Mouse (Mus musculus): Measurements from ENCODE around the gene Fam120a.
A peak's percentile ranks its signal among the peaks of the same experiment; 100 is the strongest.

The Fam120a gene

DNA sequence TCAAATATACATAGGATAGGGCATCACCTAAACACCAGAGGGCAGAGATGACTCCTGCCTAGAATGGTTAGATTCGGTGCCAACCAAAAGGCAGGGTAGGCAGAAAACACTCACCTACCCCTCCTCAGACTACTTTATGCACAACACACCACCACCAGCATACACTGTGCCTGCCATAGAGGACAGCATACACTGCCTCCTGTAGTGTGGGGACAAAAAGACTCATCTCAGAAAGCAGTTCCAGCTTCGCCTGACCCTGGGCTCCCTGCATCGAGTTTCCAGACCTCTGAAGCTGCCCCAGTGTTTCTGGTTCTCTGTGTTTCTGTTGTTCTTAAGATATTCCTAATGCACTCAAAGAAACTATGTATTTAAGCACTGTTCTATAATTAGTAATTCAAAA is 54.7 kb downstream of the Fam120a start:
- no peak for DNase-seq (ENCODE audit: low read depth, low spot score)

DNA sequence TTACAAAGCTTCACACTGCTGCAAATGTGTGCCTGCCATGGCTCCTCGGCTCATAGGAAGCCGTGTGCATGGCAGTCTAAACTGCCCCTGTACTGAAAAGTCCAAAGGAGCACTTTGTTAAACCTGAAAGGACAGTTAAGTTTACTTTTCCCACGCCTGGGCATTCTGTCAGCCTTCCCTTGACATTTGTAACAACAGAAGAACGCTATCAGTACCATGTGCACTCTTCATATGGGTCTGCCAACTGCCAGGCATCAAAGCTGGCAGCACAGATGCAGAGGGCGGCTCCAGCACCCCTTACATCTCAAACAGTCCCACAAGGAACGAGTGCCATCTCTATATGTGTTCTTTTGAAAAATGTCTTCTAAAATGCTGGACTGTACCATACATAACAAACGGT is 56.4 kb downstream of the Fam120a start:
- DNase-seq (ENCODE audit: low read depth, low spot score), result no peak

DNA sequence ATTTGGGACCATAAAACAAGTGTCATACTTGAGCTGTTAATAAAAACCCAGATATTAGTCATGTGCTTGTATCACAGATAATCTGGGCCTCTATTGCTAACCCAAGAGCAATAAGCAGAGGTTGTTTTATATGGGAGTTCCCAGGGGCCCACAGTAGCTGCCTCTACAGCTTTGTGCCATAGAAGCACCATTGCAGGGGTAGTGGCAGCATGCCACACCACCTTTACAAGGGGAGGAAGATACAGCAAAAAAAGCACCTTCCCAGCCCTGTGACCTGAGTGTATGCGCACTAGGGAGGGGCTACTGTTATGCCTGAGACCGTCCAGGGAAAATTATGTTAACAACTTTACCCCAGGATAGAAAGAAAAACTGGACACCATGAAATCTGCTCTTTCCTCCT is 62.4 kb downstream of the Fam120a start:
- no peak for DNase-seq (ENCODE audit: low read depth, low spot score)

DNA sequence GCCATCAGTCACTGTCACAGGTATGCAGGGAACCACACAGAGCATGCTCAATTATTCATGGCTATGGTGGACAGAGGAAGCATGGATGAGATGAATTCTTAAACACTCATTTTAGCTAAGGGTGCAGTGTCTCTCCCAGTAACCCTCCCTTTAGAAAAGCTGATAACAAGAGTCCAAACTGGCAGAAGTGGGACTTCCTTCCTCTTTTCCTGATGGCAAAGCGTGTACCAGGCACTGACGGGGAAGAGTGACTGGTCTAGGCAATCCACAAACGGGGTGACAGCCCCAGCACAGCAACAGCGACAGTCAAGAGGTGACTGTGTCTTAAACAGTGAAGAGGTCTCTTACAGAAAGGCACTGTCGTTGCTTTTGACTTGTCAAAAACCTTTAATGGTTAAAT is 72.4 kb downstream of the Fam120a start:
- no peak for DNase-seq (ENCODE audit: low read depth, low spot score)

DNA sequence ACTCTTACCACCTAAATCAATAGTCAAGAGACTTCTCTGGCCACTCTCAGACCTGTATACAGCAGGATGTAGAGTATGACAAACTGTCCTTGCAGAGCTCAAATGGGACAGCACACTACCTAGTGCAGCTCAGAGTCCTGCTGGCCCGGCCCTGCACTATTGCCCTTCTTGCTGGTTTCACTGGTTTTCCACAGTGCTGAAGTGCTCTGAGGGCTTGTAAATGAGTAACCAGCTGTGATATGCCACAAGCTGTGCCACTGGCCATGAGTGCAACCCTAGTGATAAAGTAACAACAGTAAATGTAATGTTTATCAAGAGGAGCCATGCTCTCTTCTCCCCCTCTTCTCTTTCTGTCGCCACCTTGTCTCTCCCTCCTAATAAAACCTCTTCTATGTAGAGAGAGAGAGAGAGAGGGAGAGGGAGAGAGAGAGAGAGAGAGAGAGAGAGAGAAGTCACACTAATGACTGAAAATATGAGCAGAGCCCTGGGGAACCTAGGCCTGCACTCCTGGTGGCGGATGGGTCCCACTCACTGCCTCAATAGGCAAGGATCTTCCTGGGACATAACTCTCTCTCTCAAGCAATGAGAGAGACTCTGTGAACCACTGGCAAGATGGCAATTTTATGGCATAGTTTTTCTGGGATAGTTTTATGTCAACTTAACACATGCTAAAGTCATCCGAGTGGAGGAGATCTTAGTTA is 77.4 kb downstream of the Fam120a start:
- no peak for DNase-seq (ENCODE audit: low read depth, low spot score)

DNA sequence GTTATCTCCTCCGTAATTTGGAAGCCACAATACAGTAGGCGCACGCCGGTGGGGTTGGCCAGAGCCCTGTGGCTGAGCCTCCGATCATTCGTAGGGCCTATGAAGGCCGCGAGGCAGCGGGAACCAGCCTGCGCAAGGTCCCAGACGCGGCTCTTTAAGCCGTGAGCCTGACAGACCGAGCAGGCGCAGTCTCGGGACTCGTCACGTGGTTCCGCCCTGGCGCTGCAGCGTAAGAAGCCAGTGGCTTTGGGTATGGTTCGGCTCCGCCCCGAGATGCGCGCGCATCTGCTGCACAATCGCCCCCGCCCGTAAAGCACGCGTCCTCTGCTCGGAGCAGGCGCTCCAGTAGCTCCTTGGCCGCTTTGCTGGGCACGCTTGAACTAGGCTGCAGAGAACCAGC is 89.3 kb downstream of the Fam120a start:
- peak; percentile 99 for DNase-seq (ENCODE audit: low read depth, low spot score)

DNA sequence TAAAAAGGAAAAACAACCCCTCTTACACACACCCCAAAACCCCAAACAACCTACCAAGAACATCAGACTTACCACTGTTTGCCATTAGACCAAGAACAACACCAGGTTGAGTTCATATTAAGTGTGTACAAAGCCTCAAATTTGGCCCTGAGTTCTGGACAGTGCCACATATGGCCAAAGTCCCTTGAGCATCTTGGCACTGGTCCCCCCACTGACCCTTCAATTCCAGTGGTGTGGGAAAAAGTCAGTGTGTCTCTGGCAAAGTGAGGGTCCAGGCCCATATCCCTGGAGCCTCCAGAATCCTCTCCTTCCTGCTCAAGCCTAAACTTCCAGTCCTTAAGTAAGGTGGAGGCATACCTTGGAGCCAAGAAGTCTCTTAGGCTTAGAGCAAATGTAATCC is 90.0 kb downstream of the Fam120a start:
- DNase-seq (ENCODE audit: low read depth, low spot score), result no peak

DNA sequence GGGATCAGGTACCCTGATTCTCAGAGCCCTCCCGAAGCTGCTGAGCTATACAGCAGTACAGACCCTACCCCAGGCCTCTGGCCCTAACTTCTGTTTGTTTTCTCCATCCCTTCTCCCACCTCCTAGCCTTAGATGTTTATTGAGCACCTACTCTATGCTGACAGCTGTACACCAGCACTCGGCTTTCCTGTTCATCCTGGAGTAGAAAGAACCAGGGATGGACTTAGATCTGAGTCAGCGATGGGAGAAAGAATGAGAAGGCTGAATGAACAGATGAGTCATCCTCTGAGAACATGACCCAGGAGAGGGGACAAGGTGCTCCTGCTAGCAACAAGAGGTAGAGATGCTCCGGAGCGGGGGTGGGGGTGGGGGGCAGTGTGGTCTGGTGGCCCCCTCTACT is 95.1 kb downstream of the Fam120a start:
- no peak for DNase-seq (ENCODE audit: low read depth, low spot score)

DNA sequence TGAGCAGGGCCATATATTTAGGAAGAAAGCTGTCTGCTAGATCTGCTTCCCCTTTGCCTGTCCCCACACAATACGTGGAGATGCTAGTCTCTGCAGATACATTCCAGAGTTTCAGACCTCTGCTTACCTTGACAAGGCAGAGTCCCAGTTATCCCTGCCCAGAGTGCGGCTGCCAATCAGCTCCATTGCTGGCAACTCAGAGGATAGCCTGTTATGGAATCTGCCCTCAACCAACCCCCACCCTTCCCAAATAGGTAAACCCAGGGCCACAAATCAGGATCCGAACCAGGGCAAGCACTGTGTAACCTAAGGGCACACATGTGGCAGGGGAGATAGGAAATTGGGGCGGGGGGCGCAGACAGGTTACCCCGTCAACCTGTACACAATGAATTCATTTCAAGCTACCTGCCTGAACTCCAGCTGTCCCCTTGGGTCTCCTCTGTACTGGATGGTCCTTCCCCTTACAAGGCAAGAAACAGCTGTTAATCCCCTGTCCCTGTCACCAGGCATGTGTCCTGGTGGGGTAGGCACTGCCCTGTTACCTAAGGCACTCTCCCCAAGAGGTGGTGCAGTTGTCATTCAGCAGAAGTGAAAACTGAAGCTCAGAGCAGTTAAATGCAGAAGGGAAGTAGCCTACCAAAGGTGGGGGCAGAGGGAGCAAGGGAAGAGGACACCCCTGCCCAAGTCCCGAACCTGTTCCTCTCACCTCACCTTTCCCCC is 95.8 kb downstream of the Fam120a start:
- DNase-seq (ENCODE audit: low read depth, low spot score), result peak; percentile 80

DNA sequence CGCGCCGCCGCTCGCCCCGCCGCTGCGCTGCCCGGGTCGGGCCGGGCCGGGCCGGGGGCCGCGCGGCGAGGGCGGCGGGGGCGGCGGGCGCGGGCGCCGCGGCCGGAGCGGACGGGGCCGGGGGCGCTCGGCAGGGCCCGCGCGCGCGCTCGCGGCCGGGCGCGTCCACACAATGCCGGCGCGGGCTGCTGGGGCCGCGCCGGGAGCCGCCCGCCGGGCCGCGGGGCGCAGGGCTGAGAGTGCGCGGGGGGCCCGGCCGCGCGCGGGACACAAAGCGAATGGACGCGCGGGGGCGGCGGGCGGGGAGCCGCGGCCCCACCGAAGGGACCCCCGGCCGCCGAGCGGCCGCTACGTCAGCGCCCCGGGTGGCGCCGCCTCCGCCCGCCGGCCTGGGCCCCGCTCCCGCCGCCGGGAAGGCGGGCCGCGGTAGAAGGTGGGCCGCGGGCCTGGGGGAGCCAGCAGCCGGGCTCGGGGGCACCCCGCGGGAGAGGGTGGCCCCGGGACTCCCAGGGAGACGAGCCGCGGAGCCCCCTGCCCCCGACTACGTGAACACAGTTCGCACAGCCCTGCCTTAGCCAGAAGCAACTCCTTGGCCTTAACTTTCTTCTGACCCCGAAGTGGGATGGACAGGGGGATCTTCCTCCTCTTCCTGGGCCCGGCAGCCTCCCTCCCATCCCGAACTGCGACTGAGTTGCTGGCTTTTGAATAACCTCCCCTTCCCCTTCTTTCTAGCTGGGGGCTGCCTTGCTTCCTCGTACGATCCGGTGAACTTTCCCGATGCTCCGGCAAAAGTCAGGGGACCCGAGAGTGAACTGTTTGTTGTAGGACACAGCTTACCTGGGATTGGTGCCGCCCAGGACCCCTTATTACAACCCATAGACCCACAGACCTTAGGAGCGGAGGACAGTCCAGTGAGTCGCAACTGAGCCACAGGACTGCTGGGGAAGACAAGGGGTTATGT is 96.8 kb downstream of the Fam120a start, which contains the start of gene Phf2:
TSS of gene Phf2 (minus strand) at position 349 of the 961 bp plus-strand sequence.
- peak; percentile 67 for DNase-seq (ENCODE audit: low read depth, low spot score)

DNA sequence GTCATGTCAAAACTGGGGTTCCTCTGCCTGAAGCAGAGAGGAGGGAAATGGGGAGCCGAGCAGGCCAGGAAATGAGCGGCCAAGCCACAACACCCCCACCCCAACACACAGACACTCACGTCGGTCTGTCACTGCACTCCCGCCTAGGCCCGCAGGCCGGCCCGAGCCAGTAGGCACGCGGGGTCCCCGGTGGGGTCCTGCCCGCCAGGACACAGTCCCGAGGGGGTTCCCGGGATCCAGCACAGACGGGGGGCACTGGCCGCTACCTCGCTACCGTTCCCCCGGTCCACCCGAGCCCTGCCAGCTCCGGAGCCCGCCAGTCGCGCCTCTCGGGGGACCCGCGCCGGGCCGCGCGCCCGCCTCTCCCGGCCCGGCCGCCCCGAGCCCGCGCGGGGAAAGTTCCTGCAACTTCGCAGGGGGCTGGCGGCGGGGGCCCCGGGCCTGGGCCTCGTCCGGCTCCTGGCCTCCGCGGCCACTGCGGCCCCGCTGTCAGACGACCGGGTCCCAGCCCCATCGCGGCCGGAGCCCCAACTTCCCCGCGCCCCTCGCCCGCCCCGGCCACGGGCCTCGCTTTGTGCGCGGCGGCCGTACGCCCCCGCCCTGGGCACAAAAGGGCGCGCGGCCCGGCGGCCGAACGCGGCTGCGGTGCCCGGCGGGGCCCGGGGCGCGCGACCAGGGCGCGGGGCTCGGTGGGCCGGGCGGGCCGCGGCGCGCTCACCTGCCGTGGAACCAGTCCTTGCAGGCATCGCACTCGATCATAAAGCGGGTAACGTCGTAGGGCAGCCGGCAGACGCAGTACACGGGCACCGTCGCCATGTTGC is 97.7 kb downstream of the Fam120a start:
- peak; percentile 74 for DNase-seq (ENCODE audit: low read depth, low spot score)

DNA sequence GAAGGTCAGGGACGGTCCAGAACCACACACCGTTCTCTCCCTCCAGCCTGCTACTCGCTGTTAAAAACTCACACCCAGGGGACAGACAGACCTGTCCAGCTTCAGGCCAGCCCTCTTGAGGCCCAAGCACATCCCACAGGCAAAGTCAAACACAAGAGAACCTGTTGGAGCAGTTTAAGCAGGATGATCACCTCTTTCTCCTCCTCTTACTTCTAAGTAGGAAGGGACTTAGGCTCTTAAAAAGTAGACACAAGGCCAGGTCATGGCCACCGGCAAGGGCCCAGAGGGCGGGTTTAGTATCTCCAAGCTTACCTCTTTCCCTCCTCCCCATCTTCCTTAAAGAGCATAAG is 98.2 kb downstream of the Fam120a start:
- DNase-seq (ENCODE audit: low read depth, low spot score), result no peak

DNA sequence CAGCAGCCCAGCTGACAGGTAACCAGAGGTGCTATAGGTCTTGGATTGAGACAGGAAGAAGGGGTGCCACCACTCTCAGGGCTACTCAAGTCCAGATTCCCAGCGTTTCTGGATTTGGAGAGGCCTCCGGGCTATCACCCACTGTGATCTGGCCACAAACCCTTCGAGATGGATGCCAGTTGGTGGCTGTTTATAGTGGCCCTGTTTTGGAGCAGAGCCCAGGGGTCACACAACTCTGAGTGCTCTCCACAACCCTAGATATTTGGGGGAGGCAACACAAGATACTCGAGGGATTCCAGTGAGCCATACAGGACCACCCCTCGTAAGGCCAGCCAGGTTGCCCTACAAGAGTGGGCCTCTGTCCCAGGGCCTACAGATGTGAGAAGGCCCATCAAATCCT is 98.7 kb downstream of the Fam120a start:
- DNase-seq (ENCODE audit: low read depth, low spot score), result no peak

DNA sequence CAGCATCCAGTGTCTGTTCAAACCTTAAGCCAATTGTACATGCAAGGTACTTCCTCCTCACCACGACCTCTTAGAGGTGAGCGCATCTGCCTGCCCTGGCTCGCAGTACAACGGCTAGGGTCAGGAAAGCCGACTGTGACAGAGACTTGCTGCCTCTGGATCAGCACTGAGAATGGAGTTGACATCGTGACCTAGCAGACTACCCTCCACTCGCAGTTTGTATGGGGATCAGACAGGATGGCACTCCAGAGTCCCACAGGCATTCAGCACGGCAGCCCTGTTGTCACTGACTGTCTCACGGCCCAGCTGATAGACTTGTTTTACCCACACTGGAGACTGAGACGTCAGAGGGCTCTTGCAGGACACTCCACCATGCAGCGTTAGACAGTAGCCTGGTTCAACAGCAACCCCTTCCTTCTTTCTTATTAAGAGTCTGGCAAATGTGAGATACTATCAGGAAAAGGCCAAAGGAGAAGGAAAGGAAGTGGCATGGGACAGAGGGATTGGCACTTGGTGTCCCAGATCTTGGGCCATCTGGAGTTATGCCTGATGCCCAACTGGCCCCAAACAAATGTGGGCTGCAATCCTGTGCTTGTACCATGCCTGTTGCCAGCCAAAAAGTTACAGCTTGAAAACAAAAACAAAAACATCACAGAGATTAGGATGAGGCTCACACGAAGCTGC is 103.0 kb downstream of the Fam120a start:
- DNase-seq (ENCODE audit: low read depth, low spot score), result peak; percentile 45

DNA sequence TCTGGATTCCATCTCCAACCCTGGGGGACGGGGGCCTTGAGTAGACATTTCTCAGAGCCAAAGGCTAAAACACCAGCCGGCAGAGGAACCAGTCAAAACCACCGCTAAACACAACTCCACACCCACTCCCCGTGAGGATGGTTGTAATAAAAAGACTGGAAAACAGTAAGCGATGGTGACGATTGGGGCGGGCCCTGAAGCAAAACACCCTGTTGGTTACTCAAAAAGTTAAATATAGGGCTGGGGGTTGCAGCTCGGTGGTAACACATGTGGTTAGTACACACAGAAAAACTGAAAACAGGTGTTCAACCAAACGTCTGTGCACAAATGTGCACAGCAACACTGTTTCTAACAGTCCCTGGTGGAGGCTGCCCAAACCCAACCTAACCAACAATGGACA is 104.3 kb downstream of the Fam120a start:
- peak; percentile 68 for DNase-seq (ENCODE audit: low read depth, low spot score)

DNA sequence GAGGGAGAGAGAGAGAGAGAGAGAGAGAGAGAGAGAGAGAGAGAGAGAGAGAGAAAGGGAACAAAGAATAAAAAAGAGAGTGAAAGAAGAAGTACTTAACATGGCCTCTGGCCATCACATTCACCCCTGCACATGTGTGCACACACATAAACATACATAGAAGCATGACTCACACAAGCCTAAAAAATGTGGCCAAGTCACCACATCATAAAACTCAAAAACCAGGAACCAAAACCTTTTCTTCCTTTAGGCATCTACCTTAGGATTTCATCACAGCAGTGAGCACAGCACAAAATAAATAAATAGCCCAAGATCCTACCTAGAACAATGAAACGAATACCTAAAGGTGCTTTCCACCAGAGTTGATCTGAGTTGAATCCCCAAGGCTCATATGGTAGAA is 105.9 kb downstream of the Fam120a start:
- DNase-seq (ENCODE audit: low read depth, low spot score), result peak; percentile 56

DNA sequence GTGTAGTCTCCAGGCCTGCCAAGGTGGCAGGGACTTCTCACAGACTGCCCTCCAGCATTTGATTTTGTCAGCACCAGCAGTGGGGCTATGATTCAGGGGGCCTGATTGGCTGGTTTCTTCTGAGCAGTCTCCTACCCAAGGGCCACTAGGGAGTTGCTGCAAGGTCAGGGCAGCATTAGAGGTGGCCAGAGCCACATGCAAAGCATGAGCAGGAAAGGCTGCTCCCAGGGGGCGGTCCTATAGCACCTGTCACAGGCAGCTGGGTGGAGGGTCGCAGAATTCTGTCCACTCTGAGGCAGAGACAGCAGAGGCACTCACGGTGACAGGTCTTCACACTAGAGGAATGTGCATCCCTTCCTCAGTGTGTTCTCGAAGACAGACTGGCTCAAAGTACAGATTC is 109.0 kb downstream of the Fam120a start:
- peak; percentile 70 for DNase-seq (ENCODE audit: low read depth, low spot score)

DNA sequence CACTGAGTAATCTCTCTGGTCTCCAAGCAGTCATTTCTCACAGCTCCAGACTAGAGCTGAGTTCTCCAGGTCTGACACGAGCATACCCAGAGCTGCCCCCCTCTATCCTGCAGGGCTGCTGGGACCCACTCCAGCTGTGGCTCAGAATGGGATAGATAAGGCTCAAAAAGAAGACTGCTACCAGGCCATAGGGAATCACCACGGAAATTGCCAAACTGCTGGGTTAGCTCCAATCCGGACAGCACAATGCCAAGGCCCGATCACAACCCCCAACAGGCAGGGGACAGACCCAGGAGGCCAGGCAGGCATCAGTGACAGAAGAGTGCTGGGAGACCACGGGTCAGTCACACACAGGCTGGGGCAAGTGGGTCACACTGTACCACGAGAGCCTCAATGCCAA is 109.8 kb downstream of the Fam120a start:
- DNase-seq (ENCODE audit: low read depth, low spot score), result no peak

DNA sequence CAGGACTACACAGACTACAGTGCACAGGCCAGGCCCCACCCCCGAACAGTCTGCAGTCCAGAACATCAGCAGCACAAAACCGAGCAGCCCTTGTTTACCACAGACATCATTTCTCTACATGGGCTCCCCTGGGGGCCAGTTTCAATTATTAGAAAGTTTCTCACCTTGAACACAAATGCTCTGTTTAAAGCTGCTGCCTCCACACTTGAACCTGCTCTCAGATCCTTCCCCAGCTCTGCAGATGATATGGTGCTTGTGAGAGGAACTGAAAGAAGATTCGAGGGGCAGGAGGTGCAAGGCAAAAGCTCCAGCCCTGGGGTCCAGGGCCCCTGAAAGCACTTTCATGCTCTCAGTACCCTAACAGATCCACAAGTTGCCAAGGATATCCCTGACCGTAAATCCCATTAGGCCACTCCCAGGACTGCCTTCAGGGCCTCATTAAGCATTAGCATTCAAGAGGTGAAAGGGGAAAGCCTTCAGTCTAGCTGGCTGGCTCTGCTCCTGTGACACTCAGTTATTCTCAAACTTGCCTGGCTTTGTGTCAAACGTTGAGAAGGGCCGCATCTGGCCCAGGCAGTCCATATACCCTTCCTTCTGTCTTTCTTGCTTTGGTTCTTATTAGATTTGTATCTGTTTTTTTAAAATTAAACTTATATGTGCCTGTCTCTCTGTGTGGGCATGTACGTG is 110.4 kb downstream of the Fam120a start:
- DNase-seq (ENCODE audit: low read depth, low spot score), result peak; percentile 88

DNA sequence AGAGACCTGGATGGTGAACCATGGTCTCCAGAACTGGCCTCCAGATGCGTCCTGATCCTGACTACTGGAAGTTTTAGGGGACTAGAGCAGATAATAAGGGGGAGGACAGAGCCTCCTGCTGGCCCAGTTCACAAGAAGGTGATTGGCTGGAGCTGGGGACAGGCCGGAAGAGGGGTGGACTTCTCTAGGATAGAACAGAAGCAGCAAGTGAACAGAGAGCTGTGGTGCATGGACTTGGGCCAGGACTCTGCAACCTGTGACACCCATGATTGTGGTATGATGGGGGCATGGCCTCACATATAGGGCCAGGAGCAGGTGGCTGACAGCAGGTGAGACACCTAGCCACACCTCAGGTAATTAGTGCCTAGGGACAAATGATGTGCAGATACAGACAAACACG is 113.9 kb downstream of the Fam120a start:
- DNase-seq (ENCODE audit: low read depth, low spot score), result no peak
